Mouse (Mus musculus): ENCODE results near the gene Fbxo21.

The Fbxo21 gene

DNA sequence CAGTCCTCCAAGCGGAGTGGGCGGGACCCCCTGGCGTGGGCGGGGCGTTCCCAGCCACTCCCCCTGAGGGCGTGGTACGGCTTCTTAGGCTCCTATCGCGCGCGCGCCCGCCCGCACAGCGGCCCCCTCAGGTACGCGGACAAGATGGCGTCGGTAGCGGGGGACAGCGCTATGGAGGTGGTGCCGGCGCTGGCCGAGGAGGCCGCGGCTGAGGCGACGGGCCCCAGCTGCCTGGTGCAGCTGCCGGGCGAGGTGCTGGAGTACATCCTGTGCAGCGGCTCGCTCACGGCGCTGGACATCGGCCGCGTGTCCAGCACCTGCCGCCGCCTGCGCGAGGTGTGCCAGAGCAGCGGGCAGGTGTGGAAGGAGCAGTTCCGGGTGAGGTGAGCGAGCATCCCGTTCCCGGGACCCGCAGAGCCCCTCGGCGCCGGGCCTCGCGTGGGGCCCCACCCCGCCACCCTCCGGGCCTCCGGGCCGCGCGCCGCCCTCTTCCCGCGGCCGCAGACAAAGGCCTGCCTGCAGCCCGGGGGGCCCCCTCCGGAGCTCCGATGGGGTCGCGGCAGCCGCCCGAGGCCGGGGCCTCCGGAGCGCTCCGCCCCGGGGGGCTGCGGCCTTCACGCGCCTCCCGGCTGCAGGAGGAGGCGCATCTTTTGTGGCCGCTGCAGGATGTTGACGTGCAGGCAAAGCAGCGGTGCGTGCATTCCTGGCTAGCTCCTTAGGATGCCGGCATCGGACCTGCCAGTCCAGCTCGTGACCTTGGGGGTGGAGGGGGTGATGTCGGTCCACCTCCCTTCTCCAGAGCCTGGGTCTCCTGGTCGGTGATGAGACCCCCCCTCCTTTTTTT is at the start of gene Fbxo21:
Gene Fbxo21 (plus strand): TSS at position 74 of the 844 bp plus-strand sequence.
- DNase-seq (ENCODE audit: low spot score in 2 of 2) = peak; percentile 75 to 83

DNA sequence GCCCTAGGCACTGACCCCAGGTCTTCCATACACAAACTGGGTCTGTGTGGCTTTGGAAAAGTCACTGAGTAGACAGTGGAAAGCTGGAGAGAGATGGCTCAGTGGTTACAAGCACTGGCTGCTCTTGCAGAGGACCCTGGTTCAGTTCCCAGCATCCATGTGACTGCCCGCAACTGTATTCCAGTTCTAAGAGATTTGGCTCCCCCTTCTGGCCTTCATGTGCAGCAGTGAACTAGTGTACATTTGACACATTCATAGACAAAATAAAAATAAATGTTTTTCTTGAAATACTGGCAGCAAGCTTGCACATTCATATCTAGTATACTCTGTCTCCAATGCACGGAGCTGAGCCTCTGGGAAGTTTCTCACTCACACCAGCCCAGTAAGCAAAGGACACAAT is 48.0 kb upstream of the Fbxo21 start:
- no peak for DNase-seq (ENCODE audit: low spot score in 2 of 2)

DNA sequence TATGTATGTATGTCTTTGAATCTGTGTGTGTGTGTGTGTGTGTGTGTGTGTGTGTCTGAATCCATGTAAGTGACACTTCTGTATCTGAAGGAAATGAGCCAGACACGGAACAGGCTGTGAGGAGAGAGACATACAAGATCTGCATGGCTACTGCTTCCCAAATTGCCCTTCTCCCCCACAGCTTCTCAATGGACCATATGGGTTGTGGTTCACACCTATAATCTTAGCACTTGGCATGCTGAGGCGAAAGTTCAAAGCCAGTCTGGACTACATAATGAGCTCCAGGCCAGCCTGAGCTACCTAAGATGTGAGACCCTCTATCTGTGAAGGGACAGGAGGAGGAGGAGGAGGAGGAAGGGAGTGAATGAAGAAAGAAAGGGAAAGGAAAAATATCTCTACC is 44.3 kb upstream of the Fbxo21 start:
- no peak for DNase-seq (ENCODE audit: low spot score in 2 of 2)

DNA sequence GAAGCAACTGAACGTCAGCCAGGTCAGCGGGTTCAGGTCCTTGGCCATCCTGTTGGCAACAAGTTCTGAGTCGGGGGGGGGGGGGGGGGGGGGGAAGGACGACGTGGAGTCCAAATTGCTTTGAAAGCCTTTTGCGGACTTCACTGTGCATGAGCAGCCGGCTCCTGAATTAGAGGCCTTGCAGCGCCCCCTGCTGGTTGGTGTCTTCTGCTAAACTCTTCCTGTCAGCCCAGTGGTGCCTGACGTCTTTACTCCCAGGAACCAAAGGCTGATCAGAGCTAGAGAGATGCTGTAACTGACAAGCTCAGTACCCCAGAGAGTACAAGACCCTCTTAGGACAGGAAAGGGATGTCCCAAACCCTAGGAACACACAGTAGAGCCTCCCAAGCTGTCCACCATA is 43.7 kb upstream of the Fbxo21 start:
- DNase-seq (ENCODE audit: low spot score in 2 of 2) = peak; percentile 44 to 64

GRCm38 (mm10) chr5:117936346-117936745 is 40.2 kb upstream of the Fbxo21 start:
- DNase-seq (ENCODE audit: low spot score in 2 of 2) = no peak

DNA sequence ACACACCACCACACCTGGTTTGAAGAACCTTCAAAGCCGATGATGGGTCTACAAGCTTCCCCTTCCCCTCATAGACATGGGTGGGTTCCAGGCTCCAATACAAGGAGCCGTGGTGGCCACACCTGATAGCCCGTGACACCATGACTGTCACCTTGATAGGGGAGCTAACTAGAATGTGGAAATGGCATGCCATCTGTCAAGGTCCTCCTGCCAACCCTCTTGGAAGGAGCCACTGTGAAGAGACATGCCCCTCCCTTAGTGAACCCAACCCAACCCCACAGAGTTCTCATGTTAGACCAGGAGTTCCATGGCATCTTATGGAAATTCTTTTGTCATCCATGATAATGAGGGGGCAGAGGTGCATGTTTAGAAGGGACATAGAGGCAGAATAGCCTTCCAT is 39.3 kb upstream of the Fbxo21 start:
- DNase-seq (ENCODE audit: low spot score in 2 of 2) = no peak

- peak; percentile 69 to 70 for DNase-seq (ENCODE audit: low spot score in 2 of 2)
Observed at GRCm38 (mm10) chr5:117938182-117938581, 38.3 kb upstream of the Fbxo21 start.

GRCm38 (mm10) chr5:117939402-117939801 is 37.1 kb upstream of the Fbxo21 start:
- no peak for DNase-seq (ENCODE audit: low spot score in 2 of 2)

DNA sequence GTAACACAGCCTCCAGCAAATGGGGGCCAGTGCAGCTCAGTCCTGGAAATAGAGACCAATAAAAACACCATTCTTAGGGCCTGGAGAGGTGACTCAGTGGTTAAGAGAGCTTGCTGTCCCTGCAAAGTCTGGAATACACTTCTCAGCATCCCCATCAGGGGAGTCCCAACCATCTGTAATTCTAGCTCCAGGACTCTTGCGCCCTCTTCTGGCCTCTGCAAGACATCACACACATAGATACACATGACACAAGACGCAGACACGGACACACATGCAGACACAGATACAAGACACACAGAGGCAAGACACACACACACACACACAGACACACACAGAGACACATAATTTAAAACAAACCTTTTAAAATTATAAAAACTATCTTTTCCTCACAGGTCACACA is 35.0 kb upstream of the Fbxo21 start:
- no peak for DNase-seq (ENCODE audit: low spot score in 2 of 2)

DNA sequence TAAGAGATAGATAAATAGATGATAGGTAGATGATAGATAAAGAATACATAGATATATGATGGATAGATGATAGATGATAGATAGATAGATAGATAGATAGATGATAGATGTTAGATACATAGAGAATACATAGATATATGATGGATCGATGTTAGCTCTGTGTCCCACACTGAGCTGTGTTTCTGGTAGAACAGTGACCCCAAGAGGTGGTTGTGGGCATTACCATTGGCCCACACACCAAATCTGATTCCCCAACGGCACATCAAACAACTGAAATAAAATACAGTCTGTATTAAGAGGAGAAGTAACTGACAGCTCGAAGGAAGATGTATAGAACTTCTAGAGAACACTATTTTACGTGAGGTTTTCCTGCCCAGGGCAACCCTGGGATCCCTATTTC is 29.9 kb upstream of the Fbxo21 start:
- DNase-seq (ENCODE audit: low spot score in 2 of 2) = peak in 1 of 2 experiments; percentile 16

- no peak for DNase-seq (ENCODE audit: low spot score in 2 of 2)
Observed at GRCm38 (mm10) chr5:117949393-117949792, 27.1 kb upstream of the Fbxo21 start.

DNA sequence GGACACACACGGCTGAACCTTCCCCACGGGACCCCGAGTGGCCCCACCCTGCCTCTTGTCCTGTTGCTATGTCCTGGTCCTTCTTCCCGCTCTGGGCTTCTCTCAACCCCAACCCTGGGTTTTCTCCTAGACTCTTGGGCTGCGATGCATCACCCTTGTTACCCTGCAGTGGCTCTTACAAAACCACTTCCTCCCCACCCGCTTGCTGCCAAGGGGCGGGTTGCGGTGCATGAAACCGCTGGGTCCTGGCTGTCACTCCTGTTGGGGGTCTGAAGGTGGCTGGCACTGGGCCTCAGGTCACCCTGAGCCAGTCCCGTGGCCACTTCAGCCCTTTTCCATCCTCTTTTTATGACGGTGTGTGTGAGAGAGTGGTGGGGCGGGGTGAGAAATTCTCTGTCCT is 22.6 kb upstream of the Fbxo21 start:
- peak in 1 of 2 experiments; percentile 5 for DNase-seq (ENCODE audit: low spot score in 2 of 2)

DNA sequence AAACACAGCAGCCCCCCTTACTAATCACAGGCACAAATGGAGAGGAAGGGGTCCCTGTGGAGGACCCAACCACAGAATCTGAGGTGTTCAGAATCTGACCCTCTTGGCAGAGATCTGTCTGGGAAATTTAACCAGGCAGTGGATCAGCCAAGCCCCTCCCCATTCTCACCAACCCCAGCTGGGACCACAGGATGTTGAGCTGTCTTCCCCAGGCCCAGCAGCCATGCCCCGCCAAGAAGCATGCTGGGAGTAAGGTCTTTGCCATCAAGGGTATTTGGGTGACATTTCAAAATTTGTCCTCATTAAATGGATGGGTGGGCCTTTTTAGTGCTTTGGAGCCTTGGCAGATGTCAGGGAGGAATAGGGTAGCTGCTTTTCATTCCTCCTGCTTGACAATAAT is 22.1 kb upstream of the Fbxo21 start:
- no peak for DNase-seq (ENCODE audit: low spot score in 2 of 2)

- DNase-seq (ENCODE audit: low spot score in 2 of 2) = peak; percentile 5 to 34
Observed at GRCm38 (mm10) chr5:117955675-117956420, 20.7 kb upstream of the Fbxo21 start.

DNA sequence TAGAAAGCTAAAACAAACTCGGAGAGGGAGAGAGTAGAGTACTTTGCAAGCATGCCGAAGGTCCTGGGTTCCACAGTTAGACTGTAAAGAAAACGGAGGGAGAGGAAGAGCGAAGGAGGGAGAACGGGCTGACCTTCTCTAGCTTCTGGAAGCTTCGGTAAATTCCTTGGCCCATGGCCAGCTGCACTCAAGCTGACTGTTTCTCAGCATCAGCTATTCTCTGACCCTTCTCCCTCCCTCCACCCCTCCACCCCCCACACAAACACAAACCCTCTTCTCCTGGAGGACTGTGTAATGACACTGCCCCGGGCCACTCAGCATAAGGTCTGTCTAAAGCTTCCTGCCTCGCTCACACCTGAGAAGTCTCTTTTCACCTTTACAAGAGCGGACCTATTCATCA is 11.8 kb upstream of the Fbxo21 start:
- DNase-seq (ENCODE audit: low spot score in 2 of 2) = no peak

DNA sequence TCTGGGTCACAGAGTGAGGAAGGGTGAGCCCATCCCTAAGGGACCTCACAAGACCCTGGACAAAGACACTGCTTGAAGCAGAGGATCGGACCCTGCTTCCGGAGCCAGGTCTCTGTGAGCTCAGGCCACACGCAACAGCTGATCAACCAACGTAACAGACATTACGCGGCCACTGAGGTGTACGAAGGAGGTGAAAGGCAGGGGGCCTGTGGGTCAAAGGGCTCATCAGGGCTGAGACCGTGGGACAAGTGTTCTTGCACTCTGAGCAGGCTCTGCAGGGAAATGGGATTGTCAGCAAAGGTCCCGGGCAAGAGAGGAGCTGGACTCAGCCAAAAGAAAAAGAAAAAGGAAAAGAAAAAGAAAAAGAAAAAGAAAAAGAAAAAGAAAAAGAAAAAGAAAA is 9.6 kb upstream of the Fbxo21 start:
- no peak for DNase-seq (ENCODE audit: low spot score in 2 of 2)

- DNase-seq (ENCODE audit: low spot score in 2 of 2) = no peak
Observed at GRCm38 (mm10) chr5:117967659-117968069, 8.9 kb upstream of the Fbxo21 start.

- no peak for DNase-seq (ENCODE audit: low spot score in 2 of 2)
Observed at GRCm38 (mm10) chr5:117969681-117970427, 6.7 kb upstream of the Fbxo21 start.

- DNase-seq (ENCODE audit: low spot score in 2 of 2) = no peak
Observed at GRCm38 (mm10) chr5:117976263-117976656, 270 bp upstream of the Fbxo21 start.

DNA sequence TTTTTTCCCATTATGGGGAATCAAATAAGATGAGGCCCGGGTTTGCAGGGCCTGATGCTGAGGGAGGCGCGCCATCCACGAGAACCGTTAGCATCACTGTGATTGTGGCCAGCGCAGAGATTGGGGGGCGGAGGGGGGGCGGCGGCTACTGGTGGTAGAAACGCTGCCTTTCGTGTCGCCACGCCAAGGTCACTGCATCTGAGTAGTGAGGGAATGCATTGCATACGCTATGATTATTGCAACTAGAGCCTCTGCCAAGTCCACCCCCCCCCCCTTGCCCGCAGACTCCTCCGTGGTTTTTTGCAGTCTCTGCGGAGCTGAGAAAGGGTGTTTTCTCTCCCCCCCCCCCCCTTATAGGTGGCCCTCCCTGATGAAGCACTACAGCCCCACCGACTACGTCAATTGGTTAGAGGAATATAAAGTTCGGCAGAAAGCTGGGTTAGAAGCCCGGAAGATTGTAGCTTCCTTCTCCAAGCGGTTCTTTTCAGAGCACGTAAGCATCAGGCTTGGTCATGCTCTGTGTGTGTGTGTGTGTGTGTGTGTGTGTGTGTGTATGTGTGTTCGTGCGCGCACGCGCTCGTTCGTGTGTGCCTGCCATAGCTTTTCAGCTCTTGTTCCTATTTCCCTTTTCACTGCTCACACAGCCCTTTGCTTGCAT is 1.1 kb downstream of the Fbxo21 start:
- DNase-seq (ENCODE audit: low spot score in 2 of 2) = peak; percentile 21 to 54

GRCm38 (mm10) chr5:117978159-117978697 is 1.7 kb downstream of the Fbxo21 start:
- DNase-seq (ENCODE audit: low spot score in 2 of 2) = no peak

All from natural killer cell, adult 2 months (primary cell).